Mouse (Mus musculus) spleen, postnatal 10 days (tissue): ENCODE measurements around the gene Zfp618.

Experiments
- DNase-seq, 2 experiments: peaks; one replicate each; pipeline ENCODE4 v3.0.0; 2021 to 2022; ENCODE audit warnings: low spot score in 2 of 2

The Zfp618 gene

GRCm38 (mm10) chr4:63032581-63033006, 67.2 kb downstream of the Zfp618 start:
- no peak for DNase-seq

- DNase-seq = no peak
These were observed 68.4 kb downstream of the Zfp618 start for GRCm38 (mm10) chr4:63033724-63034123.

GRCm38 (mm10) chr4:63035991-63036390, 70.6 kb downstream of the Zfp618 start:
- no peak for DNase-seq

GRCm38 (mm10) chr4:63036790-63037189, 71.4 kb downstream of the Zfp618 start:
- no peak for DNase-seq

DNA sequence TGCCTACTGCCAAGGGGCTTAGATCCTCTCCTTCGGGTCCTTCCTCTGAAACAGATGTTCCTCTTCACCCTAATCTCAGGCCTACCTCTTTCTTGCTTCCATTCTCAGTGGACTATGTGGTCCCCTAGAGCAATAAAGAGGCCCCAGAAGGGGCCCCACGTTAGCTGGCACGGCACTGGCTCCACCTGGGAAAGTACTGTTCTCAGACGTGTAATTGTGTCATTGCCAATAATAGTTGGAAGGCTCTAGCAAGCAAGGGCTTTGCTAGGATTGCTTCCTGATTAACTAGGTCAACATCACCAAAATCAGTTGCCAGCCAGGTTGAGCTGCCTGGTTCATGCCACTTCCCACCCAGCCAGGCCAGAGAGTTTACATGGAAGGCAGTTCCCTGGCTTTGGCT, 72.2 kb downstream of the Zfp618 start:
- DNase-seq = no peak

DNA sequence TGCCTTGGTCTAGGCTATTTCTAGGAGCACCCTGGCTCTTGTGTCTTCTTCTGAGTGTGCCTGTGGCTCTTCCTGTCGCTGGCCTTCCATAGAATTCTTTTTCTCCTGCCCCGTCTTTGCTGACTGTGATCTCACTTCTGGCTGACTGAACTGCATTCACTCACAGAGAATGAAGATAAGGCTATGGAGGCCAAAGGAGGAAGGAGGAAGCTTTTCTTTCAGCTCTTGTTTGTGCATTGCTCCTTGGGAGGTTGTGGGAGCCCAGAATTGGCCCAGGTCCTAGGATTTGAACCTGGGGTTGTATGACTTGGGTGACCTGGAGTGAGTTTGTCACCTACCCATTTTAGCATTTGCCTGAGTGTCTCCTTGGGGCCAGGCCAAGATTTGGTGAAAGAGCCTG, 72.9 kb downstream of the Zfp618 start:
- no peak for DNase-seq

- DNase-seq = no peak
These were observed 73.6 kb downstream of the Zfp618 start for GRCm38 (mm10) chr4:63038937-63039336.

DNA sequence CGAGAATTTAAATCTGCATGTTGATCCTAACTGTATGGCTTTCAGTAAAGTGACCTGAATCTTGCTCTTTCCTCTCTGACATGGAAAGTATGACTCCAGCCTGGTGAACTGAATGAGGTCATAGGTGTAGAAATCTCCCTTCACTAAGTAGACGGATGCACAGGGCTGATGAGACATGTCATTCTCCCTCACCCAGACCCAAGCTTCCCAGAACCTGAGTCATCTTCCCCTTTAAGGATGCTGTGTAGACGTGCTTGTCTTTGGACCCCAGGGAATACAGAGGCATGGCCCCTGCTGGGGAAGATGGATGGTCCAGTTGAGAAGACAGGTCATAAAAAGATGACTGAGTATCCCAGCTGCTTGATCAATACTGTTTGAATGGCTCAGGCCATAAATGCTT, 83.2 kb downstream of the Zfp618 start:
- no peak for DNase-seq

DNA sequence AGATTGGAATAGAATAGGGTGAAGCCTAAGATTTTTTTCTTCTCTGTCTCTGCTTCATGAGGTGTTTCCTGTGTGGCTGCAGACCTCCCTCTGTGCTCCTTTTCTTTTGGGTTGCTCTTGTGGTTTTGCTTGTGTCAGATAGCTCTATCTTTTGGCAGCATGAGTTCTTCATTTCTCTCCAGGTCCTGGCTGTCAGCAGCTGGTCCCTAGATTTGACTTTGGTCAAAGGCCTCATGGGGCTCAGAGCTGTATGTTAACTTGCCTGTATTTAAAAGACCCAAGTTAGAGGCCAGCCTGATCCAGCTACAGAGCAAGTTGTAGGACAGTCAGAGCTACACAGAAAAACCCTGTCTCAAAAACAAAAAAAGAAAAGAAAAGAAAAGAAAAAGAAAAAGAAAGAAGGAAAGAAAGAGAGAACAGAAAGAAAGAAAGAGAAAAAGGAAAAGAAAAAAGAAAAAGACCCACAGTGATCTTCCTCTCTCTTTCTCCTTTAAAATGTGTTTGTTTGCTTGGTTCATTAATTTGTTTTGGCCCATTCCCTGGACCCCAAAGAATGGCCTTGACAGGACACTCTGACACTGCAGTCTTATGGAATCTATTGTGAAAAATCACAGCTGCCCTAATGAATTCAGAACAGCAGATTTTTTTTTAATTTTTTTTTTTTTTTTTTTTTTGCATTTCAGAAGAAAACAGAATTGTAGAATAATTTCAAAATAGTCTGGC, 84.4 kb downstream of the Zfp618 start:
- no peak for DNase-seq

DNA sequence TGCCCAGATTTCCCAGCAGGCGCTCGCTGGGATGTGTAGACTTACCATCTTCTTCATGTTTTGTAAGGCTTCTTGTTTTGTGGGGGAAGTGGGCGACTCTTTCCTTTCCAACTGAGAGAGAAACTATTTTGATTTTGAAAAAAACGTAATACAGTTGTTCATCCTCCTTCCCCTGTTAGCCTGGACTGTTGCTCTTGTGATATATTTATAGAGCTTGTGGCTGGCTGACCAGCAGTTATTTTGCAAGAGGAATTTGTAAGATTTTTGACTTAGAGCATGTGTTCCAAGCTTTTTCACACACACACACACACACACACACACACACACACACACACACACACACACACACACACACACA, 84.9 kb downstream of the Zfp618 start:
- no peak for DNase-seq

- DNase-seq = no peak
These were observed 85.6 kb downstream of the Zfp618 start for GRCm38 (mm10) chr4:63050949-63051348.

- no peak for DNase-seq
These were observed 86.7 kb downstream of the Zfp618 start for GRCm38 (mm10) chr4:63051940-63052661.

GRCm38 (mm10) chr4:63052662-63053033, 87.3 kb downstream of the Zfp618 start:
- DNase-seq = no peak

GRCm38 (mm10) chr4:63055216-63055745, 89.9 kb downstream of the Zfp618 start:
- no peak for DNase-seq

DNA sequence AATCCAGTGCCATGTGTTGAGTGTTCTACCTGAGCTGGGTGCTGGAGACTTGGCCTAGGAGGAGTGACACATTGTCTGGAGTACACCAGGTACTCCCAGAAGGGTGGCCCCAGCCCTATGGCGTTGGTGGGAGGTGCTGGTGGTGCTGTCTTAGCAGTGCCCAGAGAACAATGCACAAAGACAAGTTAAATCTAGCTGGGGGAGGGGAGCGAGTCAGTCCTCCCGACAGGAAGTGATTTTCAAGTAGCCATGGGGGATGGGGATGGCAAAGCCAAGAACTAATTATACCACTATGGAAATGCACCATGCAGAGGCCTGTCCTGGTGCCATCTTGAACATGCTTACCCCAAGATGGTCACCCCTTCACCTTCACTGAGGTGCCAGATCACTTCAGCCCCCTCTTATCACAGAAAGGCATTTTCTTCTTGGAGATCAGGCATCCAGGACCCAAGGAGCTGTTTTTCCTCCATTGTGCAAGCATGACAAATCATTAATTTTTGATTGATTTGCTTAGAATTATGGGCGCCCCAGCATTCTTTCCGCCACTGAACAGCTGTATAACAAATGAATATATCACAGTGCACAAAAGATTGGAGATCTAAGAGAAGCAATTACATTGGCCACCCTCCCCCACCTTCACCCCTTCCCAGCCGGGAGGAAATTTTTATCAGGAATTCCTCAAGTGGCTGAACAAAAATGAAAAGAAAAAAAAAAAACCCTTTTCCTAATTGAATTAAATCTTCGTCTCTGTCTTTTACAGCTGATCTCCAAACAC, 91.5 kb downstream of the Zfp618 start:
- no peak for DNase-seq

- DNase-seq = no peak
These were observed 92.2 kb downstream of the Zfp618 start for GRCm38 (mm10) chr4:63057581-63057980.

GRCm38 (mm10) chr4:63058686-63059085, 93.3 kb downstream of the Zfp618 start:
- DNase-seq = no peak

- DNase-seq = no peak
These were observed 95.0 kb downstream of the Zfp618 start for GRCm38 (mm10) chr4:63060358-63060757.

DNA sequence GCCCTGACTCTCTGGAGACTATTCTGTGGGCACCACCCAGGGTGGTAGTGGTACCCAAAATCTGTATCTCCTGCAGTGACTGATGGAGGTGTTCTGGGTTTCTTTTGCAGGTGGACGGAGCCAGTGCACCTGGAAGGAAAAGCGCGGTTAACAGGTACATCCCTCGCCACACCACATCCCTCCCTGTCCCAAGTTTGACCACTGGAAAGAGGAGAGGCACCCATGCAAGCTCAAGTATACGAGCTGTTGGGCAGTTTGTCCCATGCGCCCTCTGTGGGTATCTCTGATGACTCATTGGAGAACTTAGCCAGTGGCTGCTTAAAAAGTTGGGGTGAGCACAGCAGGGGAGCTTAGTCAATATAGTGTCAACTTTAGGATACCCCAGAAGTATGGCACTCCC, 96.0 kb downstream of the Zfp618 start:
- no peak for DNase-seq

DNA sequence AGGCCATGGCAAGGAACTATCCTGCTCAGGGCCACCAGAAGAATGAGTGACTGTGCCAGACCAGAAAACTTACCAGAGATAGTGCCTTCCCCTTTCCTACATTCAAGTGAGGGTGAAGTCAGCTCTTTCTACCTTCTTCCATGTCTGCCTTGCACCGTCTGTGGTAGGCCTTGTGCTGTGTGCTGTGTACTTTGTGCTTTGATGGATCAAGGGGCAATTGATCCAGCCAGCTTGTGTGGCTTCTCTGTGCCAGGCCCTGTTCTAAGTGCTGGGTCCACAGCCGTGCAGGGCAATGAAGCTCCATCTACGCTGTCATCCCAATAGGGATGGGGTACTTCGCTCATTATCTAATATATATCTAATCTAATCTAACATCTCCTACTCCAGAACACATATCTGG, 98.0 kb downstream of the Zfp618 start:
- no peak for DNase-seq

DNA sequence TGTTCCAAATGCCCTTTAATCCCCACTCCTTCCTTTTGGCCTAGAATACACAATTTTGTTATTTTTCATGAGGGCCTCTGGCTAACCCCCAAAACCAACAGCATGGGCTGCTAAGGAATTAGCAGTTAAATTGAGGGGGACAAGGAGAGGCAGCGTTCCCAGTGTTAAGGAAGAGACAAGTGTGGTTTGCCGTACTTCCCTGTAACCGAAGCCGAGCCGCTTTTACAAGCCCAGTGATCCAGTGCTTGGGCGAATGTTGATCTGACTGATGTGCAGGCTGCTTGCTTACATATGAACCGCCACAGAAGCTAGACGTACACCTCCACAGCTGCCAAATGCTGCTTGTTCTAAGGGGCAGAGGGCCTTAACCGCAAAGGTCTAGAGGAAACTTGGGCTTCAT, 99.5 kb downstream of the Zfp618 start:
- DNase-seq = no peak

- no peak for DNase-seq
These were observed 101.4 kb downstream of the Zfp618 start for GRCm38 (mm10) chr4:63066796-63067195.

DNA sequence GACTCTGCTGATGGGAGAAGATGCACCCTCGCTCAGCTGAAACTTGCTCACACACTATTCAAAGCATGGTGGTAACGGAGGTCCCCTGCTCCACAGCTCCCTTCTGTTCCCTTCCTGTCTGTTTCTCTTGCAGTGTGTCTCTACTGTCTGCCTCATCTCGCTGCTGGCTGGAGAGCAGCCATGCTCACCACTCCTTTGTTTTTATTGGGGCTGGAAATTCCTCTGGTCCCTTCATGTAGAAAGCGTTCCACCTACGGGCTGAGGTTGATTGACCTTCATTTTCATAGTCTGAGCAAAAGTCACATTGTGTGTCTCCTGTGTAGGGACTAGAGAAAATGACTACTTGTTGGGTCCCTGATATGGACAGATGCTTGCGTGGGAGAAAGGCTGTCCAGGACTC, 102.4 kb downstream of the Zfp618 start:
- DNase-seq = no peak
